Mouse (Mus musculus) lung, postnatal 0 days (tissue): Measurements from ENCODE around the gene Cir1. TPM values are rescaled to one million over a fixed set of nuclear protein-coding genes. Genes with fewer than 3 reads are reported as not detected.

Experiments
- ATAC-seq: fragments of 200-750 bp; cut with Nextera tagmentation; 2 replicates; pipeline ENCODE4 v1.8.0; 2017; ENCODE audit warnings: moderate library complexity
- DNase-seq: peaks from one replicate; pipeline ENCODE4 v3.0.0-alpha.2; 2016; ENCODE audit warnings: low spot score
- H3K27ac ChIP-seq: fragments of 300-500 bp; sonication (generic); 2 replicates; pipeline ENCODE4 v1.5.1; 2014; ENCODE audit warnings: antibody characterized with exemption, mild to moderate bottlenecking, low read length, mixed read lengths
- H3K27me3 ChIP-seq: fragments of 300-500 bp; sonication (generic); replicated peaks from 2 replicates; pipeline ENCODE4 v1.6.1; 2014; ENCODE audit warnings: low read length, mixed read lengths; ENCODE audit not compliant: insufficient read depth
- H3K36me3 ChIP-seq: fragments of 300-500 bp; sonication (generic); 2 replicates; pipeline ENCODE4 v1.6.1; 2014; ENCODE audit warnings: low read length, mixed read lengths; ENCODE audit not compliant: insufficient read depth
- H3K4me1 ChIP-seq: fragments of 300-500 bp; sonication (generic); 2 replicates; pipeline ENCODE4 v1.6.1; 2014; ENCODE audit warnings: antibody characterized with exemption, low read depth, low read length, mixed read lengths; ENCODE audit not compliant: insufficient read depth
- H3K4me2 ChIP-seq: fragments of 300-500 bp; sonication (generic); replicated peaks from 2 replicates; pipeline ENCODE4 v1.6.1; 2014; ENCODE audit warnings: low read depth, mild to moderate bottlenecking, low read length, moderate library complexity, mixed read lengths
- H3K4me3 ChIP-seq: fragments of 300-500 bp; sonication (generic); 2 replicates; pipeline ENCODE4 v1.5.1; 2014; ENCODE audit warnings: low read depth, low read length
- H3K9ac ChIP-seq: fragments of 300-500 bp; sonication (generic); replicated peaks from 2 replicates; pipeline ENCODE4 v1.6.1; 2014; ENCODE audit warnings: low read depth, mild to moderate bottlenecking
- H3K9me3 ChIP-seq: fragments of 300-500 bp; sonication (generic); 2 replicates; pipeline ENCODE4 v1.6.1; 2016; ENCODE audit warnings: low read length, mixed read lengths
- CTCF ChIP-seq: IDR thresholded peaks from 2 replicates; pipeline ENCODE4 v1.5.1; 2016; ENCODE audit warnings: antibody characterized with exemption, mild to moderate bottlenecking
- EP300 ChIP-seq: IDR thresholded peaks from 2 replicates; pipeline ENCODE4 v1.6.1; 2016; ENCODE audit warnings: antibody characterized with exemption, mild to moderate bottlenecking, control low read depth
- WGBS: fragments of 180-500 bp; shearing (Covaris S2); extraction: QIAGEN DNeasy Blood & Tissue Kit; methylation state at CpG from one replicate; pipeline ENCODE4 v1.1.7; 2014; 5-methylcytosine and 5-hydroxymethylcytosine counted together
- polyA plus RNA-seq: library from polyadenylated mRNA; unstranded; fragments of >200 nt; fragmentation: Nextera tagmentation; extraction: Ambion mirVana; gene quantifications from 2 replicates; pipeline ENCODE4 v1.2.1, GENCODE M21; 2015

The Cir1 gene
- polyA plus RNA-seq, 1 experiment from 2014 or later, result 39.3 TPM

DNA sequence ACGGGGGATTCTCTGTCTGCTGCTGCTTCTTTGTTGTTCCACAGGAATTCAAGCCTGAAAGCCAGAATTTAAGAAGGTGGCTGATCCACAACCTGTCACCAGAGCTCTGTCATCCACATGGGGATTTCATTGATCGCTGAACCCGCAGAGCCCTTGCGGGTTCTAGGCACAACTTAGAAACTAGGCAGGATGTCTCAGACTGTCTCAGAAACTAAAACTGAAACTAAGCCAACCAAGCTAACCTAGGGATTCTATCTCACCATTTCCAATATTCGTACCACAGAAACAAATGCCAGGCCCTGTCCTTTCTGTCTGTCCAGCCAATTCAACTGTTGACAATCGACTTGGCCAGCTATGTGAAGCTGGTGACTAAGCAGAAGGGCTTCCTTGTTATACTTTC is 35.7 kb upstream of the Cir1 start:
- Histone ChIP-seq H3K4me1 (no peaks in the 10 kb centered on the region), H3K9me3 (no peaks in the 10 kb centered on the region), H3K36me3 (no peaks in the 10 kb centered on the region), H3K27ac (no peak overlapping the region), H3K9ac (no peak overlapping the region), H3K4me2 (0 out of 2 replicates have a peak overlapping the region, but pooled peaks have one; percentile 6), H3K27me3 (no peaks in the 10 kb centered on the region), H3K4me3 (no peak overlapping the region)
- TF ChIP-seq EP300, result no peak
- no peak for TF ChIP-seq CTCF
- no peak for ATAC-seq
- WGBS, result 81% methylated on average over 6 of the region's 6 CpGs
- peak; percentile 9 for DNase-seq

GRCm38 (mm10) chr2:73347766-73348165 is 35.3 kb upstream of the Cir1 start:
- H3K4me3 ChIP-seq, result no peak overlapping the region
- H3K9me3 ChIP-seq, result no peaks in the 10 kb centered on the region
- no peak for DNase-seq
- H3K27me3 ChIP-seq, result no peaks in the 10 kb centered on the region
- no peak overlapping the region for H3K27ac ChIP-seq
- whole genome bisulfite sequencing, result 62% methylated on average over 9 of the region's 9 CpGs
- no peaks in the 10 kb centered on the region for H3K36me3 ChIP-seq
- ATAC-seq, result no peak
- no peak overlapping the region for H3K9ac ChIP-seq
- H3K4me2 ChIP-seq, result 0 out of 2 replicates have a peak overlapping the region, but pooled peaks have one; percentile 6
- no peak for TF ChIP-seq CTCF
- TF ChIP-seq EP300, result no peak
- H3K4me1 ChIP-seq, result no peaks in the 10 kb centered on the region

- Histone ChIP-seq H3K4me1 (no peaks in the 10 kb centered on the region), H3K4me3 (no peak overlapping the region), H3K4me2 (no peak overlapping the region), H3K27me3 (no peaks in the 10 kb centered on the region), H3K27ac (no peak overlapping the region), H3K9ac (no peak overlapping the region), H3K9me3 (no peaks in the 10 kb centered on the region), H3K36me3 (no peaks in the 10 kb centered on the region)
- DNase-seq (no peak), ATAC-seq (no peak)
- 64% methylated on average over 6 of the region's 6 CpGs for WGBS
- TF ChIP-seq CTCF (no peak), EP300 (no peak)
Measured at GRCm38 (mm10) chr2:73347136-73347535, 34.6 kb upstream of the Cir1 start.

DNA sequence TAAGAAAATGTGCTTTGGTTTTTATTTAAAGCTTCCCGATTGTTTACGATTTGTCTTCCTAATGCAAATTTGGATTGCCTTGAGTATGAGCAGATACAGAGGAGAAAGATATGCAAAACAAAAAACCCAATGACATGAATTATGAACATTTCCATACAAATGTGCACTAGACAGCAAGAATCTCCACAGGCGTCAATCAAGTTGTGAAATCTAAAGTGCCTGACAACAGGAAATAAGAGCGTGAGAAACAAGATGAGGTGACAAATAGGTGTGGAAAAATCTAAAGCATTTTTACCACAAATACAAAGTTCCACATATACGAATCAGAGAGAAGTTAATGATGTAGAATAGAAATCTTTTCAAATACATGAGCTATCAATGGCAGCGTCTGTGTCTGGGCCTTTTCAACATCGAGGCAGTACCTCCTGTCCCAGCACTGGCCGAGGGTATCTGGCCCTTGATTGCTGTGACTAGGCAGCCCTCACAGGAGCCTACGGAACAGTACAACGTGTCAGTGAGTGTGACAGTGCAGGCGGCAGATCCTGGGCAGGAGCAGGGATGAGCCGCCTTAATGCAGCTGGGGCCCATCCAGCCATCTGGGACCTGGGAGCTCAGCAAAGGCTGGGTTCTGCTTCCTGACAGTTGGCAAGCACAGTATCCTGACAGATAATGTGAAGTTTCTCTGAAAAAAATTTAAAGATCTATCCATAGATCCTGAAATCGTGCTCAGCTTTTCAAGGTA is 34.0 kb upstream of the Cir1 start:
- H3K27me3 ChIP-seq, result no peaks in the 10 kb centered on the region
- ATAC-seq, result no peak
- 60% methylated on average over 13 of the region's 13 CpGs for WGBS
- H3K4me1 ChIP-seq, result no peaks in the 10 kb centered on the region
- no peak overlapping the region for H3K4me3 ChIP-seq
- no peak overlapping the region for H3K9ac ChIP-seq
- H3K9me3 ChIP-seq, result no peaks in the 10 kb centered on the region
- no peak overlapping the region for H3K27ac ChIP-seq
- DNase-seq, result no peak
- no peak overlapping the region for H3K4me2 ChIP-seq
- TF ChIP-seq EP300, result no peak
- no peak for TF ChIP-seq CTCF
- no peaks in the 10 kb centered on the region for H3K36me3 ChIP-seq

DNA sequence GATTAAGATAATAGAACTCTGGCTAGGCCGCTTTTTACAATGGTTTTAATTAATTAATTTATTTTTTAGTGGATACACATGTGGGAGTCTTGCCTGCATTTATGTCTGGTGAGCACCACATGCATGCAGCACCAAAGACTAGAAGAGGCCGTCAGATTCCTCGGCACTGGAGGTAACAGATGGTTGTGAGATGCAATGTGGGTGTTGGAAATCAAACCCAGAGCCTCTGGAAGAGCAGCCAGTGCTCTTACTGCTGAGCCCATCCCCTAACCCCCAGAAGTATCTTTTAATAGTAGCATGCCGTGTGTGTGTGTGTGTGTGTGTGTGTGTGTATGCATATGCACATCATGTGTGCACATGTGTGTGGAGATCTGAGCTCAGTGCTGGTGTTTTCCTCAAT is 32.7 kb upstream of the Cir1 start:
- Histone ChIP-seq H3K4me1 (no peaks in the 10 kb centered on the region), H3K36me3 (no peaks in the 10 kb centered on the region), H3K9me3 (no peaks in the 10 kb centered on the region), H3K27ac (no peak overlapping the region), H3K27me3 (no peaks in the 10 kb centered on the region), H3K9ac (no peak overlapping the region), H3K4me2 (no peak overlapping the region), H3K4me3 (no peak overlapping the region)
- DNase-seq, result no peak
- TF ChIP-seq EP300, result no peak
- TF ChIP-seq CTCF, result no peak
- ATAC-seq, result no peak
- 89% methylated on average over 4 of the region's 4 CpGs for WGBS

- TF ChIP-seq CTCF (no peak), EP300 (no peak)
- peak; percentile 62 for DNase-seq
- no peak overlapping the region for H3K9ac ChIP-seq
- WGBS, result 71% methylated on average over 5 of the region's 5 CpGs
- no peak overlapping the region for H3K27ac ChIP-seq
- H3K4me2 ChIP-seq, result no peak overlapping the region
- no peaks in the 10 kb centered on the region for H3K9me3 ChIP-seq
- H3K27me3 ChIP-seq, result no peaks in the 10 kb centered on the region
- peak; percentile 46 for ATAC-seq
- no peak overlapping the region for H3K4me3 ChIP-seq
- no peaks in the 10 kb centered on the region for H3K4me1 ChIP-seq
- no peaks in the 10 kb centered on the region for H3K36me3 ChIP-seq
Measured at GRCm38 (mm10) chr2:73343701-73344100, 31.2 kb upstream of the Cir1 start.

DNA sequence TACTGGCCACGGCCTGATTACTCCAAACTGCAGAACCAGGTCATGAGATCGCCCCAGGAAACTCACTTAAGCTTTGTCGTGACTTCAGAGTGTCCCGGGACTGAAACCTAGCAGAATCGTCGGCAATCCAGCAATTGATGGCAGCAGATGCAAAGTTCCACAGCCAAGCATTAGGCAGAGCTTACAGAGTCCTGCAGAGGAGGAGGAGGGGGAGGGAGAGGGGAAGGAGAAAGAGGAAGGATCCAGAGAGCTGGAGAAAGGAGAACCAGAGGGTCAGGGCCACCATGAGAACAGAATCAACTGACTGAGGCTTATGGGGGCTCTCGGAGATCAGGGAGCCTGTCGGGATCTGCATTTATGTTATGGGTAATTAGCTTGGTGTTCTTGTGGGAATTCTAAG is 25.9 kb upstream of the Cir1 start:
- H3K4me1 ChIP-seq, result no peaks in the 10 kb centered on the region
- no peak overlapping the region for H3K9ac ChIP-seq
- no peaks in the 10 kb centered on the region for H3K27me3 ChIP-seq
- H3K9me3 ChIP-seq, result no peaks in the 10 kb centered on the region
- ATAC-seq (no peak), DNase-seq (no peak)
- H3K4me2 ChIP-seq, result no peak overlapping the region
- TF ChIP-seq CTCF (no peak), EP300 (no peak)
- WGBS, result 73% methylated on average over 8 of the region's 8 CpGs
- H3K36me3 ChIP-seq, result no peaks in the 10 kb centered on the region
- no peak overlapping the region for H3K27ac ChIP-seq
- H3K4me3 ChIP-seq, result no peak overlapping the region
